Mouse (Mus musculus): ENCODE data around the gene Stx8. TPM values are rescaled to one million over a fixed set of nuclear protein-coding genes. Genes with fewer than 3 reads are reported as not detected.

Stx8 gene
- total RNA-seq, 2 experiments from 2014 or later: 24.6 to 27.5 TPM

DNA sequence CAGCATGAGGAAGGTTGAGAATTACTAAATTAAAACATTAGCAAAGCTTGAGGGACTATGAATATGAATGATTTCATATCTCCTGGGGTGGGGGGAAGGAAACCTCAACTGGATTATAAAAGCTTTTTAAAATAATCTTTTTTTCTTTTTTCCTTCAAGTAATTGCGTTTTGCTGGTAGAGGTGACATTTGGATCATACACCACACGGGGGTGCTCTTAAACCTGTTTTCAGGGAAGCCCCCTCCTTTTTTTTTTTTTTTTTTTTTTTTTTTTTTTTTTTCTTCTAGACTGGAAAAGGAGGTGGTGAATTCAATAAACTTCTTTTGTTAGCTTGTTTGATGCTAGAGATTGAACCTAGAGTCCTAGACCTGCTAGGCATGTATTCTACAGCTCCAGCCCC is 9.3 kb downstream of the Stx8 start:
- DNase-seq: no peak

DNA sequence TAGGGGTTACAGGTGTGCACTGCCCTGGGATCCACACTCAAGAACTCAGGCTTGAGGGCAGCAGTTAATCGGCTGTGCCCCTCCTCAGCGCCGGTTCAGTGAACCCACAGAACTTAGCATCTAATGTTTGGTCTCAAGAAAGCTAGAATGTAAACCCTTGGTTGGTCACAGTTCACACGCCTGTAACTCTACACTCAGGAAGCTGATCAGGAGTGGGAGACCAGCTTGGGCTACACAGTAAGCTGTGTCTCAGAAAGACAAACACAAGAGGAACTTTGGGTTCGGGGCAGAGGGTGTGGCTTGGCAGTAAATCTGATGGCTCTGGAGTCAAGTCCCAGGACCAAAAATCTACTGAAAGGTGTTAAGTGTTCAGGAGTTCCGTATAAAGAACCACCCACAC is 17.6 kb downstream of the Stx8 start:
- no peak for DNase-seq

- DNase-seq: no peak
Measured at GRCm38 (mm10) chr11:67991240-67991639, 25.2 kb downstream of the Stx8 start.

GRCm38 (mm10) chr11:67995965-67996364 is 30.0 kb downstream of the Stx8 start:
- DNase-seq: no peak

DNA sequence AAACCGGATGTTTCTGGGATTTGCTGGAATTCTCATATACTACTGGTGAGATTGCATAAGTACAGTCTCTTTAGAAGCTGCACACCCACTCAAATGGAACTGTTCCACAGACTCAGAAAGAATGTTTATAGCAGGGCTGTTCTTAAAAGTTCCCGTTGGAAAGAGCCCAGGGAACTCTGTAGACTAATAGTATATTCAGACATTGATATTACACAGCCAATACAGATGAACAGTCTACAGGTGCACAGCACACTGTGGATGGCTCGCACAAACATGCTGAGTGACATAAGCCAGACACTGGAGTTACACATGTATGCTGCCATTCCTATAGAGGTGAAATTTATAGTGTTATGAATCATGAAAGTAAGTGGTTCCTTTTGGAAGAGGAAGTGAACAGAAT is 32.9 kb downstream of the Stx8 start:
- DNase-seq: no peak

DNA sequence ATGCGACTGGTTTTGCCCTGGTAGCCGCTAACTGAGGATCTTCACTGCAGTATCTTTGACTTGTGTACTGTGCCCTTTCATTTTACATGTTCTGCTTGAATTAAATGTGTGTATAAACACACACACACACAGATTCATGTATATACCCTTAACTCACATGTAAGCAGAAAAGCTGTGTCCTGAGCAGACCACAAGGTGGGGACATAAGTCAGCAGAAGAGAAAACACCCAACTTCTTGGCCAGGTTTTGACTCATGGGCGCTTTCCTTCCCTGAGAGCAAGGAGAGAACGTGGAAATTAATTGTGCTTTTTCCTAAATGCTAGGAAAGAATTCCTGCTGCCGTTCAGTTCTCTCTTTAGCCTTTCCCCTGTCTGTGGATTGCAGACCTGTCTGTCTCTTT is 33.6 kb downstream of the Stx8 start:
- DNase-seq: no peak

GRCm38 (mm10) chr11:68004191-68004590 is 38.2 kb downstream of the Stx8 start:
- DNase-seq: peak; percentile 76

- DNase-seq: no peak
Measured at GRCm38 (mm10) chr11:68006216-68006789, 40.3 kb downstream of the Stx8 start.

- no peak for DNase-seq
Measured at GRCm38 (mm10) chr11:68007645-68008044, 41.7 kb downstream of the Stx8 start.

DNA sequence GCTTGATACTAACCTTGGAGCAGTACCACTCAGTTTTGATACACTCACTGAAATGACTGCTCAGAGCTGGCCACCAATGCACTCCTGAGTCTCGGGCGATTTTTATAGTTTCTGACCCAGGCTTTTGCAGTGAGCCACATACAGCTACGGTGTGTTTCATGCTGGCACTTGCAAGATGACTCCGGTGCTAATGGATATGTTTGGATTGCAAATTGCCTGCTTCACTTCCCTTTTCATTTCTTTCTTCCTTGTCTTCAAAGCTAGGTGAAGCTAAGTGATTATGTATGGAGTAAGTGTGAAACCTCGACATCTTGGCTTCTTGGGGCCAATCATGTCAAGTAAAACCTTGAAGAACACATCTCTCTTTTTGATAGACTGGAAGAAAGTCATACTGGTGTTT is 43.4 kb downstream of the Stx8 start:
- no peak for DNase-seq

- no peak for DNase-seq
Measured at GRCm38 (mm10) chr11:68012207-68012606, 46.2 kb downstream of the Stx8 start.

DNA sequence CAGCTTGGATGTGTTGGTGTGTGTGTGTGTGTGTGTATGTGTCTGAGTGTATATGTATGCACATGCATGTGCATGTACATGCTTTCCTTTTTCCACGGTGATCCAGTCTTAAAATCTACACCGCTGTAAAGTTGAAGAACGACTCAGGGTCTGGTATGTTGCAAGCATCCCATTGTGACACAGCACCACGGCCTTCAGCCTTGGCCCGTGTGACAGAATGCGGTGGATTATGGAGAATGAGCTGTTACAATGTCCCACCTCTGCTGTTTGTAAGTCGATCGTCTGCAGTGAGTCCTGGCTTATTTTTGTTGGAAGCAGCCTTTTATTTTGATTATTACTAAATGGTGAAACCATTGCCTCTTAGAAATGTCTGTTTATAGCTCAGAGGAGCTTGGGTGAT is 52.2 kb downstream of the Stx8 start:
- DNase-seq: no peak

DNA sequence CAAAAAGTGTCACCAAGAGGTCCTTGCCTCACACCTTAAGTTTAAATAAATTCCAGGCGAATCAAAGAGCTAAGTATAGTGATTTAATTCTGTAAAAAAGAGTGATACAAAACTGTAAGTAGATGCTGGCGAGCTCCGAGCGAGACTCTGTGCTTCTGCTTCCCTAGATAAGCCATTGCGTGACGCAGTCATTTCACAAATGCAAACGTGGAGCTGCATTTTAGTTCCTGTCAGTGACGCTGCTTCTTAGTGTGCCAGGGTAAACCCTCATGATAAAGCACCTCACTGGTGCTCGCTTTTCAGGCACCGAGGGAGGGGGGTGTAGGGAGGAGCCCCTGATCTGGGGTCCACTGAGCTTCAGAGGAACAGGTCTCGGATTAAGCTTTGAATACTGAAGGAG is 53.2 kb downstream of the Stx8 start:
- DNase-seq: no peak

DNA sequence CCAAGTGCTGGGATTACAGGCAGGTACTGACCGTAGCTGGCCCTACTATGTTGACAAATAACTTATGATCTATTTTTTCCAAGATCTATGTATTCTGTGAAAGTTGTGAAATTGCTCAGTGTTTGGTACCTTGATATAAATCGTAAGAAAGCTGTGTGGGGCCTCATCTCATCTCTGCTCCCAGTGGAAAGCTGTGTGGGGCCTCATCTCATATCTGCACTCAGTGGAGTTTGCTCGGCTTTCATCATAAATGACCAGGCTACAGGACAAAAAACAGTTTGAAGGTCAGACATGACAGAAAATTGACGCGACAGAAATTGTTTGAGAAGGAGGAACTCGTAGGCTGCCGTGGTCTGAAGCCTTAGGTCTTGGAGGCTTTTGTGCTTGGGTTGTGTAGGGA is 56.0 kb downstream of the Stx8 start:
- DNase-seq: no peak

- DNase-seq: no peak
Measured at GRCm38 (mm10) chr11:68022895-68023294, 56.9 kb downstream of the Stx8 start.

DNA sequence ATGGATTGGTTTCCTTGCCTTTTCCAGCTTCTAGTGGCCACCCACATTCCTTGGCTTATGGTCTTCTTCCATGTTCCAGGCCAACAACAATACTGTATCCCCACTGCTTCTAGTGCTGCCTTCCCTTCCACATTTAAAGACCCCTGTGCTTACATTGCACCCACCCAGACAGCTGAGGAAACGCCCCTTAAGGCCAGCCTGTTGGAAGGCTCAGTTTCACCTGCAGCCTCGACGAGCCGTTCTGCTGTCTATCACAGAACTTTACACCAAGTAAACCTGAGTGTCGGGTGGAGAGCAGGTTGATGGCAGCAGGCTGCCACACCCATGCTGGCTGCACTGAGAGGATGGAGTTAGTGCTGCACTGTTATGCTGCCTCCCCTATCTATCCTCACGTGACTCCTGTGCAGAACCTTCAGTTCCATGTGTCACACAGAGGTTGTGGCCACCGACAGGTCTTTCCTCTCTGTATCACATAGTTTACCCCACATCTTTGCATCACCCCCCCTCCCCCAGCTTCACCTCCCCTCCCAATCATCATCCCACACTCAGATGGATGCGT is 57.9 kb downstream of the Stx8 start:
- DNase-seq: no peak

GRCm38 (mm10) chr11:68026590-68026989 is 60.6 kb downstream of the Stx8 start:
- no peak for DNase-seq

DNA sequence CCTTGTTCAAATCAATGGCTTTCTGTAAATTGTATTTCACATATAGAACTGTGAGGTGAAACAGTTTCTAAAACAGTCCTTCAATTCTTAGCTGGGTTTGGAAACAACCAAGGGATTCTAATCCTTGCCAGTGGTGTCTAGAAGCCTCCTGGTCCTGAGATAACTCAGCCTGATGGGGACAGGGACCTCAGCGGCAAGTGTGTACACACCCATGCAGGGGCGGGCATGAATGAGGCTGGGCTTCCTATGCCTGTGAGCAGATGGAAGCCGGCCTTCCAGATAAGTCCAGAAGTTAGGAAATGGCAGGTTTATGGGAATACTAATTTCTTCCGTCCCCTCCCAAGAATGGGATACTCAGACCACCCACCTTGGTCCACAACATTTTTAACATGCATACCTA is 63.1 kb downstream of the Stx8 start:
- no peak for DNase-seq

GRCm38 (mm10) chr11:68029871-68030270 is 63.9 kb downstream of the Stx8 start:
- DNase-seq: no peak

DNA sequence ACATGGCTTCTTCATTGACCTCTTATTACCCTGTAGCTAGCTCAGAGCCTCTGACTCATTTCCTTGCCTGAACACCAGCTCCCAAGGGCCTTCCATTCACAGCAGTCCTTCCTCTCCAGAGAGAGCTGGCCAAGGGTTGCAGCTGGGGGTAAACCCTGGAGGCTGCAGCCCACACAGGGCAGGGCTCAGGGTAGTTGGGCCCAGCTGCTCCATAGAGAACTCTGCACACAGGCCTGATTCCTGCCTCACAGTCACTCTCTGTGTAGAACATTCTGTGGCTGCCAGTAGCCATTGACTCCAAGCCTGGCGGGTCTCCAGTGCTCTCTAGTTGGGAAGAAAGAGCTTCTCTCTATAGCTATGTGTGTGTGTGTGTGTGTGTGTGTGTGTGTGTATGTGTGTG is 64.8 kb downstream of the Stx8 start:
- DNase-seq: peak; percentile 67

GRCm38 (mm10) chr11:68032448-68032847 is 66.5 kb downstream of the Stx8 start:
- DNase-seq: no peak

DNA sequence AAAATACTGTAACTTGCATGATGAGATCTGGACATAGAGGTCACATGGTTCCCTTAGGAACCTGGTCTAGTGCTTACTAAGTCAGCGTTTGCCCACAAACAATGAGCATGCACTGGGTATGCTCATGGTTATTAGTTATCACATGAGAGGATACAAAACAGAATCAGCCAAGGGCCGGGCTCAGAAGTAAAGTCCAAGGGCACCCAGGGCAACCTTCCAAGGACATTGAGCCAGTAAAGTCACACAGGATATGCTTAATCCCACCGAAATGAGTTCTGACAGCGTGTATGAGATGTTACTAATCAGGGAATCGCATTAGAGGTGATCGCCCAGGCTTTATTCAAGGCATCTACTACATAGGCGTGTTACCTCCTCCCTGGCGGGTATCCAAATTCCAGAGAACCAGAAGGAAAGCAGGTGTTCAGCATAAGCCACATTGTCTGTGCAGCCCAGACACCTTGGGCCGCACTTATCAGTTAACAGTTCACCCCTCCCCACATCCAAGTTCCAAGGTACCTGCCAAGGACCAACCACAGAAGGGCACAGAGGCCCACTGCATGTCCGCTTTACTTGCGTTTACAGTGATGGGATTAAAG is 67.4 kb downstream of the Stx8 start:
- no peak for DNase-seq

DNA sequence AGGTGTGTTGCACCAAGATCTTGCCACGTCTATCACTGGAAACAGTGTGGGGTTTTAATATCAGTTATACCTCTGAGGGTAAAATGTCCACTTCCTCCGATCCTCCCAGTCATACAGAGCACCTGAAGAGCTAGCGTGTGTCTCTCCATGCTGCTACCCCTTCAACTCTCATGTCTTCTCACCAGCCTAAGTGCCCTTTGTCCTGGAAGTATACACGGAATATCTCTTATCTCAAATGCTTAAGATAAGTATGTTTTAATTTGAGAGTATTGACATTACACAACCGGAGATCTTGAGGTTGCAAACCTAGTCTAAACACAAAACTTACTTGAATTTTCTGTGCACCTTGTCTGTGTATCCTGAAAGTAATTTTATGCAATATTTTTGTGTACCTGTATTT is 68.4 kb downstream of the Stx8 start:
- DNase-seq: no peak

DNA sequence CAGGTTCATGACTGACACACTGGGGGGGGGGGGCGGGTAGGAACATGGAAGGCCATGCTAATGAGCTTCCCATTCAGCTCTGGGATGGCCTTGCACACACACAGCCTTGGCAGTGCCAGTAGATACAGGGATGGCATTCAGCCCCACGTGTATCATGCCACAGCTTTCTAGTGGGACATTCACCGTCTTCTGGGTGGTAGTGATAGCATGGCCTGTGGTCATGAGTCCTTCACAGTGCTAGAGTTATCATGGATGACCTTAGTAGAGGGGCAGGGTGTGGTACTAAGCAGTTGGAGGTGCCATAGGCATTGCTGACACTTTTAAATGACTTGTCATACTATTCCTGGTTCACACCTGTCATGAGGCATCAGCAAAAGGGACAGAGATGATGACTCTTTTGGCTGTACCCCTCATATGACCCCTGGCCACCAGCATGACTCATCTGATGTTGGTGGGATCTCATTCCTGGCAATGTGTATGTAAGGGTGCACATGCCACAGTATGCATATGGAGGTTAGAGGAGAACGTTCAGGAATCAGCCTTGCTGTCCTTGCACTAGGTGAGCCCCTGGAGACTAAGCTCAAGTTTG is 69.4 kb downstream of the Stx8 start:
- DNase-seq: no peak
